Mouse (Mus musculus): ENCODE measurements around the gene Atg101. TPM values are rescaled to one million over a fixed set of nuclear protein-coding genes. Genes with fewer than 3 reads are reported as not detected.

Gene Atg101
- polyA plus RNA-seq, 1 experiment from 2014 or later, result 74.0 TPM

DNA sequence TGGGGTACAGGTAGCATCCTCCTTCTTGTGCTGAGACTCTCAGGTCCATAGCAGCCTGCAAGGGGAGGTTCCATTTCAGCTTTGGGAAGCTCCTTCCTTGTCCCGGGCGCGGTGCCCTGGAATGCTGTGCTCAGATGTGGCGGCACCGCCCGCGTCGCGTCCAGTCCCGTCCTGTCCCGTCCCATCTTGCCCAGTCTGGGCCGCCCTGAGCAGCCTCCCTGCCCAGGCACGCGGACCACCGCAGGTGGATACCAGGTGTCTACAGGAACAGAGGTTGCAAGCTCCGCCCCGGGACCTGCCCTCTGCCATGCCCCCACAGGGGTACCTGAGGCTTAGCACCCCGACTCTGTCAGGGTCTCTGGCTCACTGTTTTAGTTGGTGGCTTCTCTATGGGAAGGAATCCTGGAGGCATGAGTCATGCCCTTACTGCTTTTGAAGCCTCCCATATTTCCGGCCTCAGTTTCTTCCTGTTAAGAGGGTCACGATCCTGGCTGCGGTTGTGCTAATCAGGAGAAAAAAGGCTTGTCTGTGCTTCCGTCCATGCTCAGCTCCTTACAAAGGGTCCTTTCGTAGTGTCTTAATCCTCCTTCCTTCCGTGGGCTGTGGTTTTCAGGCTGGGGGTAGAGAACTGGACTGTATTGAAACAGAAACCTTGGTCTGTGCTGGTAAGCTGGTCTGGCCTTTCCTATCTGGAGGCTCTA lies 52.6 kb downstream of the Atg101 start:
- H3K36me3 ChIP-seq, result no peaks in the 10 kb centered on the region
- H3K9ac ChIP-seq, result no peak overlapping the region
- 52% methylated on average over 24 of the region's 24 CpGs for WGBS
- H3K27me3 ChIP-seq (replicated peaks), result peaks cover 3% of the 10 kb centered on the region; the same call in 1 of the 2 replicates
- no peak for ATAC-seq (ENCODE audit: low FRiP score, low read depth)
- H3K27ac ChIP-seq, result no peak overlapping the region
- H3K4me1 ChIP-seq, result no peaks in the 10 kb centered on the region
- H3K4me3 ChIP-seq, result no peak overlapping the region
- no peaks in the 10 kb centered on the region for H3K9me3 ChIP-seq
- H3K4me2 ChIP-seq (replicated peaks), result no peak overlapping the region

DNA sequence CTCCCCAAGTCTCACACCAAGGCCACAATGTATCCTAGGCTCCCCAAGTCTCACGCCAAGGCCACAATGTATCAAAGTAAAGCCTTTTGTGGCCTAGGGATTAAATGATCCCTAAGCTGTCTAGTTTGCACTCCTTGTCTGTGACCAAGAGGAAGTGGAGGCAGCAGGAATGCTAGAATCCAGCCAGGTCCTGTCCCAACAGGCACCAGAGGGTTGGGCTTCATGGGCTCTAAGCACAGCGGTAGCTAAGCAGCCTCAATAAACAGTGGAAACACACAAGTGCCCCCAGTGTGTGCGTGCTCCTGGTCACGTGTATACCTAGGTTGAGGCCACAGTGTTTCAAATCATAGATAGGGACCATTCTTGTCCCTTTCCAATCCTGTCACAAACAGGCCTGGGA lies 54.3 kb downstream of the Atg101 start:
- H3K27me3 ChIP-seq (replicated peaks), result peaks cover 3% of the 10 kb centered on the region; the same call in 1 of the 2 replicates
- H3K36me3 ChIP-seq, result no peaks in the 10 kb centered on the region
- no peak for ATAC-seq (ENCODE audit: low FRiP score, low read depth)
- 75% methylated on average over 4 of the region's 4 CpGs for WGBS
- H3K4me1 ChIP-seq, result no peaks in the 10 kb centered on the region
- no peaks in the 10 kb centered on the region for H3K9me3 ChIP-seq
- H3K4me2 ChIP-seq (replicated peaks), result no peak overlapping the region
- no peak overlapping the region for H3K4me3 ChIP-seq
- H3K27ac ChIP-seq, result no peak overlapping the region
- no peak overlapping the region for H3K9ac ChIP-seq

DNA sequence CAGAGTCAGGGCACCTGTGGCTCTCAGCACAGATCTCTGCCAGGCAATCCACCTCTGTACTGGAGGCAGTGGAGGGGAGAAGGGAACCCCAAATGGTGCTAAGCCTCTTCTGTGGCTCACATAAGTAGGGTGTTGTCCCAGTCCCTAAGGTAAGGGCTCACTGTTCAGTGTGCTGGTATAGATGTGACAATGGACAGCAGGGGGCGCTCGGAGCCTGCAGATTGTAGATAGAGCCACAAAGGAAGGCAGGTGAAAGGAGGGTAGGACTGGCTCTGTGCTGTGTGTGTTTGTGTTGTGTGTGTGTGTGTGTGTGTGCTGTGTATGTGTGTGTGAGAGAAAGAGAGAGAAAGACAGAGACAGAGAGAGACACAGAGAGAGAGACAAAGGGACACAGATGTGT lies 55.5 kb downstream of the Atg101 start:
- Histone ChIP-seq H3K4me3 (no peak overlapping the region), H3K27ac (no peak overlapping the region), H3K9me3 (no peaks in the 10 kb centered on the region), H3K36me3 (no peaks in the 10 kb centered on the region), H3K9ac (no peak overlapping the region), H3K4me2 (replicated peaks) (no peak overlapping the region), H3K27me3 (replicated peaks) (peaks cover 3% of the 10 kb centered on the region; the same call in 1 of the 2 replicates), H3K4me1 (no peaks in the 10 kb centered on the region)
- 0% methylated on average over 2 of the region's 2 CpGs for WGBS
- peak; percentile 75; the same call in 1 of the 2 replicates for ATAC-seq (ENCODE audit: low FRiP score, low read depth)

Other genes with a start within 250 kb of the Atg101 start
- gene Gm47841, start 236.9 kb upstream of the Atg101 start, polyA plus RNA-seq (2016; fragmentation: Nextera tagmentation; extraction: Ambion mirVana), result not detected in 2 replicates
- 0.55 and 0.84 TPM in 2 replicates for gene Fignl2, start 205.7 kb upstream of the Atg101 start, polyA plus RNA-seq (2016; fragmentation: Nextera tagmentation; extraction: Ambion mirVana)
- not detected in 2 replicates for gene Ankrd33, start 168.5 kb upstream of the Atg101 start, polyA plus RNA-seq (2016; fragmentation: Nextera tagmentation; extraction: Ambion mirVana)
- gene Acvrl1, start 155.8 kb upstream of the Atg101 start, polyA plus RNA-seq (2016; fragmentation: Nextera tagmentation; extraction: Ambion mirVana), result 8.3 and 10.2 TPM in 2 replicates
- gene Acvr1b, start 110.2 kb upstream of the Atg101 start, polyA plus RNA-seq (2016; fragmentation: Nextera tagmentation; extraction: Ambion mirVana), result 15.9 and 17.6 TPM in 2 replicates
- gene Grasp, start 60.1 kb upstream of the Atg101 start, polyA plus RNA-seq (2016; fragmentation: Nextera tagmentation; extraction: Ambion mirVana), result 9.2 and 13.8 TPM in 2 replicates
- 6.8 and 7.5 TPM in 2 replicates for gene Nr4a1, start 30.0 kb upstream of the Atg101 start, polyA plus RNA-seq (2016; fragmentation: Nextera tagmentation; extraction: Ambion mirVana)
- gene 6030408B16Rik, start 8.9 kb downstream of the Atg101 start, polyA plus RNA-seq (2016; fragmentation: Nextera tagmentation; extraction: Ambion mirVana), result 0.13 and 0.23 TPM in 2 replicates
- gene Krt80, start 85.9 kb downstream of the Atg101 start, polyA plus RNA-seq (2016; fragmentation: Nextera tagmentation; extraction: Ambion mirVana), result 0.08 TPM in 1 of 2 replicates, not detected in the other
- 4.8 and 6.4 TPM in 2 replicates for gene Krt7, start 126.8 kb downstream of the Atg101 start, polyA plus RNA-seq (2016; fragmentation: Nextera tagmentation; extraction: Ambion mirVana)
- gene Krt87, start 154.5 kb downstream of the Atg101 start, polyA plus RNA-seq (2016; fragmentation: Nextera tagmentation; extraction: Ambion mirVana), result 0.19 and 0.32 TPM in 2 replicates
- gene Krt88, start 163.5 kb downstream of the Atg101 start, polyA plus RNA-seq (2016; fragmentation: Nextera tagmentation; extraction: Ambion mirVana), result not detected in 2 replicates
- not detected in 2 replicates for gene Krt81, start 179.5 kb downstream of the Atg101 start, polyA plus RNA-seq (2016; fragmentation: Nextera tagmentation; extraction: Ambion mirVana)
- not detected in 2 replicates for gene Krt86, start 189.2 kb downstream of the Atg101 start, polyA plus RNA-seq (2016; fragmentation: Nextera tagmentation; extraction: Ambion mirVana)
- not detected in 2 replicates for gene Krt83, start 207.2 kb downstream of the Atg101 start, polyA plus RNA-seq (2016; fragmentation: Nextera tagmentation; extraction: Ambion mirVana)
- gene Gm49425, start 233.0 kb downstream of the Atg101 start, polyA plus RNA-seq (2016; fragmentation: Nextera tagmentation; extraction: Ambion mirVana), result not detected in 2 replicates
- not detected in 2 replicates for gene Krt84, start 248.5 kb downstream of the Atg101 start, polyA plus RNA-seq (2016; fragmentation: Nextera tagmentation; extraction: Ambion mirVana)

Data from neural tube, embryonic 12.5 days (tissue).